Mouse (Mus musculus) thymus, postnatal 10 days (tissue): ENCODE data around the gene Exoc8.

Experiments used
- DNase-seq, 2 experiments: peaks; one replicate each; pipeline ENCODE4 v3.0.0; 2021; ENCODE audit warnings: low spot score in 2 of 2

The Exoc8 gene

DNA sequence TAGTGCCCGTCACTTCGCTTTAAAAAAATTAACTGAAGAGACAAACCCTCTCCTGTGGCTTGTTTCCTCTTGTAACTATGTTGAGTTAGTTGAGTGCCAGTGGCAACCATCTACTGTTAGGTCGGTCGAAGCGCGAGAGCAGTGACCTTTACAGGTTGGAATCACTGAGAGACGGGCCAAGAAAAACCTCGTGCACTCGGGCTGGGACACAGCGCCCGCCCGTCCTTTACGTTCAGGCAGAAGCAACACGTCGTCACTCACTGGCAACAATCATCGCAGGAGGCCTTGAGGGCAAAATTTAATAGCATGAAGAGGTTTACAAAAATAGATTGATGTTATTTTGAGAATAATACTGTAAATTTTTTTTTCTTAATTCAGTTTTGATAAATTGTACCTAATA, 12.4 kb upstream of the Exoc8 start:
- DNase-seq, result no peak

DNA sequence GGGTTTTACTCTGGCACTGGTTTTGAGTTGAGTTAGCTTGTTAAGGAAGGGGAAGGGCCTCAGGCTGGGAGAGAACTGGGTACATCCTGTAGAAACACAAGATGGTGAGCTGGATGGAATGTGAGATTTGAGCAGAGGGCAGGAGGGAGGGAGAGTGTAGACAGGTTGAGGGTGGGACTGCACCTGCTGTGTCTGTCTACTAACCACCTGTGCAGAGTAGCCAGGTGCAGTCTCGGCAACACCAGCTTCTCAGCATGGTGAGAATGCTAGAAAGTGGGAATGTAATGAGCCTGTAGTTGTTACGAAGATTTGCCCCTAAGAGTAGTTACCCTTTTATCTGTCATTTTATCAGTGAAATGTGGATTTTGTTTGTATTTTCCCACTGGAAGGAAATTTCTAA, 8.0 kb upstream of the Exoc8 start:
- DNase-seq, result no peak

DNA sequence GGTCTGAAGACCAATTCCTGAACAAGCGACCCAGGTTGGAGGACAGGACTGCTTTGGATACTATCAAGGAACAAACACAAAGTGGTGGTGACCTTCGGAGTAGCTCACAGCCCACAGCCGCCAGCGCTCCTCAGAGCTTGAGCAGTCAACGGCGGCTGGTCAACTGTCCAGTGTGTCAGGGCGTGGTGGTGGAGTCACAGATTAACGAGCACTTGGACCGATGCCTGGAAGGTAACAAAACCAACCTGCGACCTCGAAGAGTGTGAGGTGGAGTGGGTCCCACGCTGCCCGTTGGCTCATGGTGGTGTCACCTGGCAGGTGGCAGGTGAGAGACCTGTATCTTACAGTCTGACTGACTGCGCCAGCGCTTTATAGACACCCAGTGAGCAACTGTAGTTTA, 5.7 kb upstream of the Exoc8 start:
- no peak for DNase-seq

DNA sequence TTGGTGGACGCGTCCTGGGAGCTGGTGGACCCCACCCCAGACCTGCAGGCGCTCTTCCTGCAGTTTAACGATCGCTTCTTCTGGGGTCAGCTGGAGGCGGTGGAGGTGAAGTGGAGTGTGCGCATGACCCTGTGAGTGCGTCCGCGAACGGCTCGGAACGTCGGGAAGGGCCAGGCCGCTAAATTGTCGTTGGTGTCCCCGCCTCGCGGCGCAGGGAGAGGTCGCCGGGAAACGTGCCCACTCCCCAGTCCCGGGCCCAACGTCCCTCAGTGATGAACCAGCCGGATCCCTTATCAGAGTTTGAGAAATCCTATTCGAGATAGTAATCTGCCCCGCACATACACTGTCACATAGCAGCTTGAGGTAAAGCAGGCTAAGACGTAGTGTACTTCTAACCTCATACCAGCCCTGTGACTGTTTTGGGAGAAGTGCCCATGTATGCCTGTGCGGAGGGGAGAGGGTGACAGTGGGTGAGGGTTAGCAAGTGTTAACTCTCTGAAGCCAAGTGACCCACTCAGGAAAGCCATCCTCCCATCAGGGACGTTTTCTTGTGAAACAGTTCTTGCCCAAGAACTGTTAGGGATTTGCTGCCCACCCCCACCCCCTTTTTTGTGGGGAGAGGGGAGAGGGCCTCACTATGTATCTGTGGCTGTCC, 873 bp upstream of the Exoc8 start:
- no peak for DNase-seq

- DNase-seq, result peak; percentile 40 to 45
Observed at GRCm38 (mm10) chr8:124896632-124897385, 696 bp downstream of the Exoc8 start.

GRCm38 (mm10) chr8:124896010-124896631, 1.4 kb downstream of the Exoc8 start:
- peak in 1 of 2 experiments; percentile 8 for DNase-seq

DNA sequence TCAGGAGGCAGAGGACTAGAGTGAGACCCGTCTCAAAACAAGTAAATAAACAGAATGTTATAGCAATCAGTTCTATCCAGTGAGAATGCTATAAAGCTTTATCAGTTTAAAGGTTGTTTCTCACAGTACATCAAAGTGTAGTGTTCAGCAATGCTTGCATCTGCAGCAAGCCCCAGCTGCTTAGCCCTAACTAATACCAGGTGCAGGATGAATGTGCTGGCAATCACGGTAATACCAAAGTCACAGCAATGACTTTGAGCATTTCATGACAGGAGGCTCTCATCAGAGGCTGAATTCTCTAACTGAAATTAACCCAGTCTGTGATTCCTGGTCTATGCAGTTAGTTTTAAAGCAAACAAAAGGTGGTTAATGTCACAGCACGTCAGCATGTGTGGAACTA, 4.9 kb downstream of the Exoc8 start:
- no peak for DNase-seq

GRCm38 (mm10) chr8:124888385-124888784, 9.1 kb downstream of the Exoc8 start:
- DNase-seq, result no peak

DNA sequence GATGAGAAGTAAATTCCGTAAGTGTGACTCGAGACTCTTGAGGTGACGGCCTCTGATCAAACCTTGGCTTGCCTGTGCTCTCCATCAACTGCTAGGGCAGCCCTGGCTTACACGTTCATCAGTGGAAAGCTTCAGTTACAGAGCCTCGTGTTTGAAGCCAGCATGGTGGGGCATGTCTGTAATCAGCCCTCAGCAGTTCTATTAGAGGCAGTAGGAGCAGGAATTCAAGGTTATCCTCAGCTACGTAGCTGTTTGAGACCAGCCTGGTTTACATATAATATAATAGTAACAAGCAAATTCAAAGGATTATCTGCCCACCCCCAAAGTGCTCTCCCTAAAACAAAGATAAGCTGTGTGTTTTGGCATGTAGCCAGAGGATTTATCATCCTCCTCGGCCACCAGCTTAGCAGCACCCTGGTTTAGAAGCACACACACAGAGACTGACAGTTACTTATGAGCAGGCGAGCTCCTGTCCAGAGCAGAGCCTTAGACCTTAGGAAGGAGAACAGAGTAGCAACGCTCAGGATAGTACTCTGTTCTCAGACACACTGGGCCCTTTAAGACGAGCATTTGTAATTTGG, 18.5 kb downstream of the Exoc8 start:
- no peak for DNase-seq

DNA sequence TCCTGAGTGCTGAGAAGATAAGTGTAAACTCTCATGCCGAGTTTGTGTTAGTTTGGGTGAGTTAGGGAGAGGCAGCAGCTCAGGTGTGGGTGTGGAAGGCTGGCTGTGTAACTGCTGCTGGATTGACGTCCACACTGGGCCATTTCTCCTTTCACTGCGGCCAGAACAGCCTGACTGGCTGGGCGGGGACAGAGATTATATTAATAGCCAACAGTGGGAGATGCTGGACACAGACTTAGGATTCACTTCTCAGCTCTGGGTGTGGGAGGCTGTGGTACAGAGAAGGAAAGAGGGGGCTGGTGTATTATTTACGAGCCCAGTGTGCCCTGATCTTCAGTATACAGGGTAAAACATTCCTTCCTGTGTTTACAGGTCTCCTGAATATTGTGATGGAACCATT, 19.4 kb downstream of the Exoc8 start:
- DNase-seq, result no peak

GRCm38 (mm10) chr8:124872690-124873089, 24.8 kb downstream of the Exoc8 start:
- DNase-seq, result no peak

GRCm38 (mm10) chr8:124872081-124872480, 25.4 kb downstream of the Exoc8 start:
- no peak for DNase-seq

GRCm38 (mm10) chr8:124871474-124871873, 26.0 kb downstream of the Exoc8 start:
- no peak for DNase-seq

DNA sequence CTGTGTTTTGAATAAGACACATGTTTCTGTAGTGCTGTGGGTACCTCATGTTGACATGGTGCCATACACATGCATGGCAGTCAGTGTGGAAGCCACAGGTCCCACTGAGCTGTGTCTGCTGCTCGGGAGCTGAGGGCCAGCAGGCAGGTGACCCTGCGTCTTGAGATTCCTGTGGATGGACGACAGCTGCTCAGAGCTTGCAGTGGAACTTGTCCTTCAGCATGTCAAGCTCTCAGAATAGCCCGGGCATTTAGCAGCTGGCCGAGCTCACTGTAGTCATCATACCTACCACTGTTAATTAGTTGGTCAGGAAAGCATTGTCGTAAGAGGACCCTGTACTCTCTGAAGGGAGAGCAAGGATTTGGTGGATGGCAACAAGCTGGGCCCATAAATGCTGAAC, 27.8 kb downstream of the Exoc8 start:
- DNase-seq, result no peak

DNA sequence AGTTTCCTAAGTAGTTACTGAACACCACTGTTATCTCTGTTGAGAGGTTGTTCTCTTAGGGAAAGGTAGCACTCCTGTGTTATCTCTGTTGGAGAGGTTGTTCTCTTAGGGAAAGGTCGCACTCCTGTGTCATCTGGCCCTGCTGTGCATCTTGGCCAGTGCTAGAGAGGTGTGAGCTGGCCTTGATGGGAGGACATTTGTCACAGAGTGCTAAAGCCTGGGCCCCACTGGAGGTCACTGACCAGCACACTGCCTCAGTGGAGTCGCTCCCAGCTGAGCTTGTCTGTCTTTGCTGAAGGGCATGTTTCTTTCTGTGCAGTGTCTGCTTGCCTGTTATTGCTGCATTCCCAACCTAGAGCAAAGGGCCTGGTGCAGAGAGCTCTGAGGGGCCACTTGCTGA, 30.4 kb downstream of the Exoc8 start:
- no peak for DNase-seq

DNA sequence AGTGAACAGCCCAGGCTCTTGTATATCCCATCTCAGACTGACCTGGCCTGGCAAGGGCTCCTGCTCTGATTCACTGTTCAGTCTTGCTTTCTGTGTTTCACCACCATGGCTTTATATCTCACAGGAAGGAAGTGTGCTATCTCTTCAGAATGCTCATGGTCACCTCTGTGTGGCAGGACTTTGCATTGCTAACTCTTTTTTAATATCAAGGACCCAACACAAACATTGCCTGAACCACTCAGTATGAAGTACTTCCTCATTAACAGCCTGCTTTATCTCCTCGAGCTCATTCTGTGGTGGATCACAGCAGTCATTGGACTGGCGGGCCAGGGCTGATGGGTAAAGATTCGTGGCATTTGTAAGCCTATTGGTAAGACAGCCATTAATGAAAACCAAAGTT, 30.8 kb downstream of the Exoc8 start:
- no peak for DNase-seq

GRCm38 (mm10) chr8:124863729-124864128, 33.8 kb downstream of the Exoc8 start:
- DNase-seq, result peak in 1 of 2 experiments; percentile 10

DNA sequence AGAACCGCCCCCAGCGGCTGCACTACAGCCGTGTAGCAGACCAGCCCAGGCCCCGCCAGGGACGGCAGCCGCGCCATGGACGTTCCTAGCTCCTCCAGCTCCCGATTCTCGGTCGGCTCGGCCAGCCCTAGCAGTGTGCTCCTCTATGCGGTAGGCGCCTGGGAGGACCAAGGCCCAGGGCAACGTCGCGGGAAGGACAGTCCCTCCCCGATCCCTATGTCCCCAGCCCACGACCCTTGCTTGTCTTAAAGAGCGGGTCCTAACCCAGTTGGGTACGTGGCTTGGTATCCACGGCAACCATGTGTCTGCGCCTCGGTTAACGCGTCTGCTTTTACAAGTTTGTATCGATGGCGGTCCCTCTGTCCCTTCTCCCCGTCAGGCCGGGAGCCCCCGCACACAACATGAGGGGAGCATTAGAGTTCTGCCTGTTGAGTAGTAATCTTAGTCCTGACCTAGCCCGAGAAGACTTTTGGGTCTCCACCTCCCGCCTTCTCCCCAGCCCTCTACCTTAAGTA, 34.3 kb downstream of the Exoc8 start:
- no peak for DNase-seq

DNA sequence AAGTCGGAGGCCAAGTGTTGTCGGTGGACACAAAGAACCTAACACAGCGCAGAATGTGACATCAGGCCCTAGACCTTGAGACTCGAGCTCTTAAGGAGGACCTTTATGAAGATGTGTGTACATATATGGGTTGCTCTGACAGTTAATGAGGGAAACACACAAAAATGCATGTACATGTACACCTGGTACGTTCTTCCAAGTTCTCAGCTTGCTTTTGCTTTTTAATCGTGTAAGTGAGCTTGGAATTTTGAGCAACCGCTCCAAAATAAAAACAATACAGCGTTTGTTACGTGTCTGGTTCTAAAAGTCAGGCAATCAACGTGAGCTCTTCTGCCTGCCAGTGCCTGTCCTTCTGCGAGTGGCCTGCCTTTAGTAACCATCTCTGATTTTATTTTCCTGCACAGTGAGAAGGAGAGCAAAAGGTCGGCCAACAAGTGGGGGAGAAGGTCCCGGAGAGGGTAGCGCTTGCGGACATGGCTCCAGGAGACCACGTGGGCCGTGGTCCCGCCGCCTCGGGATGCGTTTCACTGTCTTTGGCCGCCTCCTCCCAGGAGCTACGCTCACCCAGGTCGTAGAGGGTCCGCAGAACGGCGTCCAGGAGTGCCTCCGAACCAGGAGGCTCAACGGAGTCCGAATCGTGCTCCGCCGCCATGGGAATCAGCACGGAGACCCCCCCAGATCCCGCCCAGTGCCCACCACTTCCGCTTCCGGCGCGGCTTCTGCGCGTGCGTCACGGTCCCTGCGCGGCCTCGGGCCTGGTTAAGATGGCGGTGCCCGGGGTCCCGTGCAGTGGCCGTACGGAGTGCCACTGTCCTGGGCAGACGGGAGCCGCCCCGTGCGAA, 35.0 kb downstream of the Exoc8 start, which contains the start of the genes Gnpat and 2810004N23Rik:
Gene Gnpat (plus strand): TSS at position 713 of the 842 bp plus-strand sequence.
Gene 2810004N23Rik (minus strand): TSS at position 800 of the 842 bp plus-strand sequence.
- peak; percentile 87 to 96 for DNase-seq

DNA sequence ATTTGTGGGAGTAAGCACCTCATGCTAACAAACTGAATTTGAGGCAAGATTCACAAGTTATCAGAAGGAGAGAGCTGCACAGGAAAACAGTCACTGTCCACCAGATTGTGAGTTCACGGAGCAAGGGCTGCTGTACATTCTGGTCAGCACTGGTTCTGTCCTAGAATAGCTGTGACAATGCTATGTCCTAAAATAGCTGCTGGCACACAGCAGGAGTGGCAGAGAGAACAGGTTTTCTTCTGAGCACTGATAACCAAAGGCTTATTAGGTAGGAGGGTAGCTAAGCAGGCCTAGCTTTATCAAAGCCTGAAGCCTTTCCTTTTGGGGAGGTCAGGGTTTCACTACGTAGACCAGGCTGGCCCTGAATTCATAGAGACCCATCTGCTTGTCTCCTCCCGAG, 37.3 kb downstream of the Exoc8 start:
- DNase-seq, result no peak

GRCm38 (mm10) chr8:124859466-124859865, 38.0 kb downstream of the Exoc8 start:
- peak; percentile 5 to 51 for DNase-seq
